Mouse (Mus musculus): Measurements from ENCODE around the gene Fam81b.
"Not testable (repeated sequence)": the region's sequence is repeated elsewhere in the genome, so short reads cannot be mapped to it uniquely, and the experiment has no call there.

Gene Fam81b

GRCm38 (mm10) chr13:76304637-76305122 lies at the start of gene Fam81b:
Fam81b (minus strand) TSS chr13:76305072.
- DNase-seq (ENCODE audit: extremely low read depth, low read depth, low spot score), result no peak

GRCm38 (mm10) chr13:76345941-76346340 lies 41.1 kb upstream of the Fam81b start:
- DNase-seq (ENCODE audit: extremely low read depth, low read depth, low spot score), result not testable (repeated sequence)

GRCm38 (mm10) chr13:76318635-76319034 lies 13.8 kb upstream of the Fam81b start:
- no peak for DNase-seq (ENCODE audit: extremely low read depth, low read depth, low spot score)

GRCm38 (mm10) chr13:76311580-76311979 lies 6.7 kb upstream of the Fam81b start:
- DNase-seq (ENCODE audit: extremely low read depth, low read depth, low spot score), result no peak

GRCm38 (mm10) chr13:76308811-76309210 lies 3.9 kb upstream of the Fam81b start:
- DNase-seq (ENCODE audit: extremely low read depth, low read depth, low spot score), result no peak

- no peak for DNase-seq (ENCODE audit: extremely low read depth, low read depth, low spot score)
Observed at GRCm38 (mm10) chr13:76305655-76306365, 938 bp upstream of the Fam81b start.

- DNase-seq (ENCODE audit: extremely low read depth, low read depth, low spot score), result no peak
Observed at GRCm38 (mm10) chr13:76305241-76305640, 369 bp upstream of the Fam81b start.

GRCm38 (mm10) chr13:76304201-76304600 lies 671 bp downstream of the Fam81b start:
- DNase-seq (ENCODE audit: extremely low read depth, low read depth, low spot score), result no peak

- no peak for DNase-seq (ENCODE audit: extremely low read depth, low read depth, low spot score)
Observed at GRCm38 (mm10) chr13:76303160-76303559, 1.7 kb downstream of the Fam81b start.

GRCm38 (mm10) chr13:76302056-76302455 lies 2.8 kb downstream of the Fam81b start:
- DNase-seq (ENCODE audit: extremely low read depth, low read depth, low spot score), result no peak

GRCm38 (mm10) chr13:76292050-76292449 lies 12.8 kb downstream of the Fam81b start:
- no peak for DNase-seq (ENCODE audit: extremely low read depth, low read depth, low spot score)

GRCm38 (mm10) chr13:76284597-76284996 lies 20.3 kb downstream of the Fam81b start:
- DNase-seq (ENCODE audit: extremely low read depth, low read depth, low spot score), result no peak

GRCm38 (mm10) chr13:76264361-76265026 lies 40.4 kb downstream of the Fam81b start:
- DNase-seq (ENCODE audit: extremely low read depth, low read depth, low spot score), result no peak

- DNase-seq (ENCODE audit: extremely low read depth, low read depth, low spot score), result no peak
Observed at GRCm38 (mm10) chr13:76258766-76259165, 46.1 kb downstream of the Fam81b start.

GRCm38 (mm10) chr13:76256350-76256749 lies 48.5 kb downstream of the Fam81b start:
- no peak for DNase-seq (ENCODE audit: extremely low read depth, low read depth, low spot score)

- no peak for DNase-seq (ENCODE audit: extremely low read depth, low read depth, low spot score)
Observed at GRCm38 (mm10) chr13:76250092-76250491, 54.8 kb downstream of the Fam81b start.

- no peak for DNase-seq (ENCODE audit: extremely low read depth, low read depth, low spot score)
Observed at GRCm38 (mm10) chr13:76249066-76249465, 55.8 kb downstream of the Fam81b start.

GRCm38 (mm10) chr13:76215397-76215796 lies 89.5 kb downstream of the Fam81b start:
- DNase-seq (ENCODE audit: extremely low read depth, low read depth, low spot score), result no peak

- DNase-seq (ENCODE audit: extremely low read depth, low read depth, low spot score), result no peak
Observed at GRCm38 (mm10) chr13:76214928-76215327, 89.9 kb downstream of the Fam81b start.

- DNase-seq (ENCODE audit: extremely low read depth, low read depth, low spot score), result no peak
Observed at GRCm38 (mm10) chr13:76199943-76200342, 104.9 kb downstream of the Fam81b start.

- no peak for DNase-seq (ENCODE audit: extremely low read depth, low read depth, low spot score)
Observed at GRCm38 (mm10) chr13:76197297-76197848, 107.5 kb downstream of the Fam81b start.
